Mouse (Mus musculus) kidney, postnatal 14 days (tissue): ENCODE measurements at regions not wholly inside any gene's neighbourhood (a gene's known extent, or its start where the extent isn't known, plus 50 kb on each side); places are given as distances from the start of the nearest gene placed in this dataset.

Experiments used
- DNase-seq: peaks from one replicate; pipeline ENCODE4 v3.0.0; 2022; ENCODE audit warnings: mixed read lengths

- no peak for DNase-seq
Observed at GRCm38 (mm10) chr16:90614137-90614536, 113.1 kb downstream of the Mis18a start.

DNA sequence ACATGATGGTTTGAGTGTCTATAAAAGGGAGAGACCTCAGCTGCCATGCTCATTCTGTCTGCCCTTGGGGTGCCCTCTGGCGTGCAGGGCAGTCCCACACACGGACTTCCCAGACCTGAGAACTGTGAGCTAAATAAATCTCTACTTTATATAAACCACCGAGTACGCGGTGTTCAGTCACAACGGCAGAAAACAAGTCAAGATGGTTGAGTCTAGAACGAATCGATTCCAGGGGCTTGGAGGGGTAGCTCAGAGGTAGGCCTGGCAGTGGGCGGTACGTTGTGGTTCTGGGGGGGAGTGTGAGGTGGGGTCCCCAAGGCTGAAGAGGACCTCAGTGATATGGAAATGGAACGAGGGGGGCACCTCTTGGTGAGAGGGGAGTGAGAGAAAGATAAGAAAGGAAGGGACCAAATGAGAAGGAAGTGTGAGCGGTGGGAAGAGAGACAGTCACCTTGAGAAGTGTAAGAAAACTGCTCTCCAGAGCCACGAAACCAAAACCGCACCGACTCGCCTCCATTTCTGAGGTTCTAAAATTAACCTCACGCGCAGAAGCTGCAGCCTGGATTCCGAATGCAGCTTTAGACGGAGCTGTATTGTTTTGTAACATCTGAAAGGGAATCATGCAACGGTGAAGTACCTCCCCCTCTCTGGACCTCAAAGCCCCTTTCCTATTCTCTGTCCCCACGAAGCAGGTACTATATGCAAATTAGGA is 117.0 kb downstream of the Mis18a start:
- DNase-seq = no peak

DNA sequence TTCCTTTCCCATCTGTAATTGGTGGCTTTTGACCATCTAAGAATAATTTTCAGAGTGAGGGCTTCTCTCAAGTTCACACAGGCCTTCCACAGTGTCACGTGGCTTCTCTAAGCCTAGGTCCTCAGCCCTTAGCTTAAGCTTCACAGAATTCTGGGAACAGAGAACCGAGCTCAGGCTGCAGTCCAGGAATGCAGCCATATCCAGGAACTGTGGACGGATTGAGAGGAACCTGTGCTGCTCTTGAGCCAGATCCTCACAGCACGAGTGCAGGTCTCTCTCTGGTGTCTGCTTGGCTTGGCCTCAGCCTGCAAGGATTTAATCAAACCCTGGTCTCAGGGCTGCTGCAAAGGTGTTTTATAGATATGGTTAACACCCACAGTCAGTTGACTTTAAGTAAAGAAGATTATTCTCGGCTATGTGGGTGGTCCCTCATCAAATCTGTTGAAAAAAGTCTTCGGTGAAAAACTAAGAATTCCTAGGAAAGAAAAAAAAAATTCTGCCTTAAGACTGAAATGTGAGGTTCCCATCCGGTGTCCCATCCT is 127.8 kb downstream of the Mis18a start:
- DNase-seq = no peak

GRCm38 (mm10) chr16:90598727-90599126 is 128.5 kb downstream of the Mis18a start:
- no peak for DNase-seq

DNA sequence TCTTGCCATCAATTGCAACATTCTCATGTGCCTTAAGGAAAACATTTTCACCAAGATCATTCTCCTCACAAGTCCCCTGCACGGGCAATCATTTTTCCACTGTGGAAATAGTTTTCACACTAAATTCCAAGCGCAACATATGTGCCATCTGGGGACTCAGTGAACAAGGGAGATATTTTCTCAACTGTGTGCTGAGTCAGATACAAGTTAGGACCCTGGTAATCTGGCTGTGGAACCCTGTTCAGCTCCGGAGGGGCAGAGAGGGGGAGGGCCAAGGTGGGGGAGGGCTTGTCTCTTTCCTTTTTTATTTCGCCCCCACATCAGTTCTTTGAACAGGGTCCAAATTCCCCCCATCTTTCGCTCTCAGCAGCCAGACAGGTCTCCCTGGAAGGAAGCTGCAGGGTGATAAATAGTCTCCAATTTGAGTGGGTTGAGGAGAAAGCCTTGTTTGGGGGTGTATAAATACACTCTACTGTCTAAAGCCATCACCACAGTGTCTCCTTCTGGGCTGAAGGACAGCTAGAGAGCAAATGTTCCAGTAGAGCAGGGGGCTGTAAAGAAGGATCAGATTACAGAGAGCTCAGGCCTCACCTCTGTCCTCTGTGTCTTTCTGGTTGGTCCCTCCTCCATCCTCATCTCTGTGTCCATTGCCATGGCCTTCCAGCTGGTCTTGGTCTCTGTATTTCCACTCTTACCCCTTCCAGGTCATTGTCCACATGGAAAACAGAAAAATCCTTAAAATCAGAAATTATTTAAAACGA is 134.3 kb downstream of the Mis18a start:
- no peak for DNase-seq

- DNase-seq = peak; percentile 35
Observed at GRCm38 (mm10) chr16:90585171-90585570, 142.0 kb downstream of the Mis18a start.

DNA sequence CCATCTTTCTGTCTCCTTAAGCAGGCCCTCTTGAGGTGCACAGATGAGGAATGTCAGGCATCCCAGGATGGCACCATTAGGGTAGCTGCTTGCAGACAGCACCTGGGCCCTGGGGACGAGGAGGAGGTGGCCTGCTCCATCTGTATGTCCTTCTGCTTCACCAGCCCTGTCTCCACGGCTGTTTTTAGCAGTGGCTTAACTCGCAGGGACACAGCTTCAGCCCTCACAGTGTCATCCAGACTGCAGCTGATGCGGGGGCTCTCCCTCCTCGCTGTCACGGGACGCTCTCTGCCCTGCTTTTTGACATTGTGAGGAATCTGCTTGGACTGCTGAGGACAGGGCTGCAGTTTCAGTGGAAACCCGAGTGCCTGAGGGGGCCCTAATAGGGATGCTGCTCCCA is 146.8 kb downstream of the Mis18a start:
- DNase-seq = no peak

GRCm38 (mm10) chr16:90571107-90571506 is 156.1 kb downstream of the Mis18a start:
- DNase-seq = no peak

- no peak for DNase-seq
Observed at GRCm38 (mm10) chr16:90569826-90570225, 157.4 kb downstream of the Mis18a start.

GRCm38 (mm10) chr16:90565182-90565581 is 162.0 kb downstream of the Mis18a start:
- DNase-seq = no peak

- DNase-seq = no peak
Observed at GRCm38 (mm10) chr16:90553120-90553519, 167.3 kb downstream of the Hunk start.

DNA sequence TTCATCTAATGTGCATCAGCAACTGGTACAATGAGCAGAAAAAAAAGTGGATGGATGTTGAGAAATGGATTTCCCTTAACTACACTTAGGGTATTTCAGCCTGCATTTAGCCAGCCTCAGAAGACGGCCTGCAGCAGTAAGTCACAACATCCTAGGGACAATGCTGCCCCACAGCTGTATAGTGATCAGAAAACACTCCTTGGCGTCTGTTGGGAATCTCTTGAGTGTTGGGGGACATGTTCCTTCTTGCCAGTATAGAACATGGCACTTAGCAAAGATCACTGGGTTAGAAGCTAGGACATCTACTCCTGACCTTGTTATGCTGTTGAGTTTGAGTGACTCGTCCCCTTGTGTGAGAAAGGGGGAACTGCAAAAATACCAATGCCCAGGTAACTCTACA is 165.2 kb downstream of the Hunk start:
- no peak for DNase-seq

GRCm38 (mm10) chr16:90550058-90550795 is 164.4 kb downstream of the Hunk start:
- no peak for DNase-seq
